Mouse (Mus musculus): ENCODE measurements around the gene Syngr2. TPM values are rescaled to one million over a fixed set of nuclear protein-coding genes. Genes with fewer than 3 reads are reported as not detected.
A peak's percentile ranks its signal among the peaks of the same experiment; 100 is the strongest.
"Not testable (repeated sequence)": the region's sequence is repeated elsewhere in the genome, so short reads cannot be mapped to it uniquely, and the experiment has no call there.

Syngr2 gene
- polyA plus RNA-seq, 1 experiment from 2014 or later: 68.1 TPM

DNA sequence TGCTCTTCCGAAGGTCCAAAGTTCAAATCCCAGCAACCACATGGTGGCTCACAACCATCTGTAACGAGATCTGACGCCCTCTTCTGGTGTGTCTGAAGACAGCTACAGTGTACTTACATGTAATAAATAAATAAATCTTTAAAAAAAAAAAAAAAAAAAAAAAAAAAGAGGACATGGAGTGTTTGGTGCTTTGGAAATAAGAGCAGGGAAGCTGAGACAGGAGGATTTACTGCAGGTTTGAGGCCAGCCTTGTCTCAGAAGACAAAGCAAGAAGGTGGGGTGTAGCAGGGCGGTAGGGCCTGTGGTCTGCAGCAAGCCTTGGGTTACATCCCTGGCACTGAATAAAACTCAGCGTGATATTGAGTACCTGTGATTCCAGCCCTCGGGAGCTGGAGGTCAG lies 24.0 kb downstream of the Syngr2 start:
- not testable (repeated sequence) for H3K4me3 ChIP-seq; H3K27me3 ChIP-seq (ENCODE audit: insufficient read depth, poor library complexity, severe bottlenecking); DNase-seq (ENCODE audit: low spot score); H3K27ac ChIP-seq; H3K36me3 ChIP-seq; H3K9me3 ChIP-seq
- 72% methylated on average over 5 of the region's 6 CpGs for WGBS
- H3K4me1 ChIP-seq: peaks cover 47% of the 10 kb centered on the region

DNA sequence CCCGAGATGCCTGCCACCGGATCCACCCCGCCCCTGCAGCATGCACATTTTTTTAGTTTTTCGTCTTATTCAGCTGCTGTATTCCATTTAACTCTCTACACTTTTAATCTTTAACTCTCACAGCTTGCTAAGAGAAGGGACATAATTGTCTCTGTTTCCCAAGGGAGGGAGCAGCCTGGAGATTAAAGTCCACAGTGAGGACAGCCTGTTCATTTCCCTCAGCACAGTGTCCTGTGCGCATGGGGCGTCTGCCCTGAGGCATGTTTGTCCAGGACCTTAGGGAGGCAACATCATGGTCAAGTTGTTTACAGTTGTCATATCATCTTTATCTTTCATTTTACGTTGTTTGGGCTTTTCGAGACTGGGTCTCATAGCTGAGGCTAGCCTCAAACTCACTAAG lies 24.6 kb downstream of the Syngr2 start:
- WGBS: 90% methylated on average over 8 of the region's 8 CpGs

GRCm38 (mm10) chr11:117836306-117836705 lies 26.8 kb downstream of the Syngr2 start:
- H3K4me1 ChIP-seq: peaks cover 36% of the 10 kb centered on the region
- peak overlapping the region; percentile 34; the same call in 1 of the 2 replicates for H3K4me3 ChIP-seq
- DNase-seq (ENCODE audit: low spot score): no peak
- no peaks in the 10 kb centered on the region for H3K27me3 ChIP-seq (ENCODE audit: insufficient read depth, poor library complexity, severe bottlenecking)
- H3K27ac ChIP-seq: no peak overlapping the region
- no peaks in the 10 kb centered on the region for H3K9me3 ChIP-seq
- WGBS: 21% methylated on average over 13 of the region's 13 CpGs
- 0 out of 2 replicates have a peak, but pooled peaks cover 2% of the 10 kb centered on the region for H3K36me3 ChIP-seq

More for the DNA sequence above, 24.6 kb downstream of the Syngr2 start:
- Histone ChIP-seq H3K4me1 (peaks cover 44% of the 10 kb centered on the region), H3K36me3 (0 out of 2 replicates have a peak, but pooled peaks cover 2% of the 10 kb centered on the region), H3K27ac (no peak overlapping the region), H3K9me3 (no peaks in the 10 kb centered on the region), H3K27me3 (ENCODE audit: insufficient read depth, poor library complexity, severe bottlenecking) (no peaks in the 10 kb centered on the region), H3K4me3 (no peak overlapping the region)
- no peak for DNase-seq (ENCODE audit: low spot score)

- Histone ChIP-seq H3K27ac (no peak overlapping the region), H3K36me3 (0 out of 2 replicates have a peak, but pooled peaks cover 2% of the 10 kb centered on the region), H3K4me1 (peaks cover 26% of the 10 kb centered on the region), H3K27me3 (ENCODE audit: insufficient read depth, poor library complexity, severe bottlenecking) (no peaks in the 10 kb centered on the region), H3K4me3 (no peak overlapping the region), H3K9me3 (no peaks in the 10 kb centered on the region)
- peak; percentile 93 for DNase-seq (ENCODE audit: low spot score)
- WGBS: 58% methylated on average over 2 of the region's 2 CpGs
Observed at GRCm38 (mm10) chr11:117838572-117838971, 29.1 kb downstream of the Syngr2 start.

GRCm38 (mm10) chr11:117839021-117839420 lies 29.6 kb downstream of the Syngr2 start:
- 63% methylated on average over 1 of the region's 1 CpGs for WGBS
- DNase-seq (ENCODE audit: low spot score): no peak
- H3K9me3 ChIP-seq: no peaks in the 10 kb centered on the region
- H3K27ac ChIP-seq: no peak overlapping the region
- H3K4me3 ChIP-seq: no peak overlapping the region
- H3K4me1 ChIP-seq: peaks cover 26% of the 10 kb centered on the region
- no peaks in the 10 kb centered on the region for H3K27me3 ChIP-seq (ENCODE audit: insufficient read depth, poor library complexity, severe bottlenecking)
- H3K36me3 ChIP-seq: 0 out of 2 replicates have a peak, but pooled peaks cover 2% of the 10 kb centered on the region

GRCm38 (mm10) chr11:117840910-117841309 lies 31.4 kb downstream of the Syngr2 start:
- Histone ChIP-seq H3K36me3 (no peaks in the 10 kb centered on the region), H3K27me3 (ENCODE audit: insufficient read depth, poor library complexity, severe bottlenecking) (no peaks in the 10 kb centered on the region), H3K27ac (peak overlapping the region; percentile 23; the same call in 1 of the 2 replicates), H3K4me3 (no peak overlapping the region), H3K4me1 (peaks cover 26% of the 10 kb centered on the region), H3K9me3 (no peaks in the 10 kb centered on the region)
- 48% methylated on average over 1 of the region's 1 CpGs for WGBS
- DNase-seq (ENCODE audit: low spot score): no peak

DNA sequence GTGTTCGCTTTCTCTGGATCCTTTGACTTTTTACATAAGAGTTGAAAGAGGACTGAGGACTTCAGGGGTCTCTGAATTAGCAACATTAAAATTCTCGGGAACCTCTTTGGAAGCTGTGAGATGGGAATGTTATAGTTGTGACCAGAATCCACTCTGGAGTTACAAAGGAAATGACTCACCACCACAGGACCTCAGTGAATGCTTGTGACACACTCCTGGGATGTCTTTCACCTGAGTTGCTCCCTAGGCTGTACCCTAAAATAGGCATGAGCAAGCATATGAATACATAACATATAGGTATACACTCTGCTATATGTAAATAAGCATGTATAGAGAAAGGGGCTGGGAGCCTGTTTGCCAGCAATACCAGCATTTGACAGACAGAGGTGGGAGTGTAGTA lies 34.0 kb downstream of the Syngr2 start:
- Histone ChIP-seq H3K27ac (no peak overlapping the region), H3K9me3 (no peaks in the 10 kb centered on the region), H3K36me3 (no peaks in the 10 kb centered on the region), H3K27me3 (ENCODE audit: insufficient read depth, poor library complexity, severe bottlenecking) (no peaks in the 10 kb centered on the region), H3K4me3 (no peak overlapping the region), H3K4me1 (peaks cover 27% of the 10 kb centered on the region)
- 74% methylated on average over 2 of the region's 2 CpGs for WGBS
- no peak for DNase-seq (ENCODE audit: low spot score)

GRCm38 (mm10) chr11:117844997-117845396 lies 35.5 kb downstream of the Syngr2 start:
- no peak for DNase-seq (ENCODE audit: low spot score)
- H3K27me3 ChIP-seq (ENCODE audit: insufficient read depth, poor library complexity, severe bottlenecking): no peaks in the 10 kb centered on the region
- H3K9me3 ChIP-seq: no peaks in the 10 kb centered on the region
- H3K36me3 ChIP-seq: no peaks in the 10 kb centered on the region
- peaks cover 33% of the 10 kb centered on the region for H3K4me1 ChIP-seq
- WGBS: 45% methylated on average over 2 of the region's 2 CpGs
- H3K4me3 ChIP-seq: no peak overlapping the region
- H3K27ac ChIP-seq: peak overlapping the region; percentile 30; the same call in 1 of the 2 replicates

DNA sequence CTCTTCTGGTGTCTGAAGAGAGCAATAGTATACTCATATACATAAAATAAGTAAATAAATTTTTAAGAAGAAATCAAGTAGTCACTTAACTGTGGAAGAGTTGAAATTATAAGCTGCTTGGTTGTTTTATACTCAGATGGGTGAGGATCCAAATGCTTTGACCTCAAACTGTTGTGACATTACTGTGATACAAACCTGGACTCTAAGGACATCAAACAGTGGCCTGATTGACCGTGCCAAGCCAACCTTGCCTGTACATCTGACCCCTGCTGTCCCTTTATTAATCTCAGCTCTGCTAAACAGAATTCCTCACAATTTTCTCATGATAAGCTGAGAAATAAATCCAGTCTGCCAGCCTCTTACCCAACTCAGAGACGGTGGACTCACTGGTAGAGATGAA lies 36.2 kb downstream of the Syngr2 start:
- no peak for DNase-seq (ENCODE audit: low spot score)
- no peaks in the 10 kb centered on the region for H3K36me3 ChIP-seq
- no peak overlapping the region for H3K4me3 ChIP-seq
- WGBS: 87% methylated on average over 2 of the region's 2 CpGs
- no peaks in the 10 kb centered on the region for H3K27me3 ChIP-seq (ENCODE audit: insufficient read depth, poor library complexity, severe bottlenecking)
- no peak overlapping the region for H3K27ac ChIP-seq
- H3K9me3 ChIP-seq: no peaks in the 10 kb centered on the region
- peaks cover 37% of the 10 kb centered on the region for H3K4me1 ChIP-seq

GRCm38 (mm10) chr11:117846640-117847039 lies 37.2 kb downstream of the Syngr2 start:
- 62% methylated on average over 5 of the region's 5 CpGs for WGBS
- H3K27me3 ChIP-seq (ENCODE audit: insufficient read depth, poor library complexity, severe bottlenecking): no peaks in the 10 kb centered on the region

GRCm38 (mm10) chr11:117847593-117848215 lies 38.2 kb downstream of the Syngr2 start:
- peaks cover 31% of the 10 kb centered on the region for H3K4me1 ChIP-seq
- no peak for DNase-seq (ENCODE audit: low spot score)
- no peaks in the 10 kb centered on the region for H3K27me3 ChIP-seq (ENCODE audit: insufficient read depth, poor library complexity, severe bottlenecking)
- peaks cover 16% of the 10 kb centered on the region for H3K36me3 ChIP-seq
- peak overlapping the region; percentile 79 for H3K4me3 ChIP-seq
- no peaks in the 10 kb centered on the region for H3K9me3 ChIP-seq
- WGBS: 86% methylated on average over 7 of the region's 7 CpGs
- peak overlapping the region; percentile 96 for H3K27ac ChIP-seq

More at GRCm38 (mm10) chr11:117846640-117847039, 37.2 kb downstream of the Syngr2 start:
- H3K4me3 ChIP-seq: no peak overlapping the region
- H3K9me3 ChIP-seq: no peaks in the 10 kb centered on the region
- peaks cover 31% of the 10 kb centered on the region for H3K4me1 ChIP-seq
- H3K36me3 ChIP-seq: peaks cover 5% of the 10 kb centered on the region
- H3K27ac ChIP-seq: no peak overlapping the region
- DNase-seq (ENCODE audit: low spot score): no peak

- H3K27ac ChIP-seq: peak overlapping the region; percentile 96
- WGBS: 11% methylated on average over 19 of the region's 19 CpGs
- H3K27me3 ChIP-seq (ENCODE audit: insufficient read depth, poor library complexity, severe bottlenecking): no peaks in the 10 kb centered on the region
- peak overlapping the region; percentile 79 for H3K4me3 ChIP-seq
- no peak for DNase-seq (ENCODE audit: low spot score)
- peaks cover 23% of the 10 kb centered on the region for H3K36me3 ChIP-seq
- no peaks in the 10 kb centered on the region for H3K9me3 ChIP-seq
- H3K4me1 ChIP-seq: peaks cover 31% of the 10 kb centered on the region
Observed at GRCm38 (mm10) chr11:117848271-117848984, 39.0 kb downstream of the Syngr2 start.

GRCm38 (mm10) chr11:117848985-117849671 lies 39.7 kb downstream of the Syngr2 start, which contains the start of gene Birc5:
Birc5 (plus strand) TSS chr11:117849251.
- no peaks in the 10 kb centered on the region for H3K27me3 ChIP-seq (ENCODE audit: insufficient read depth, poor library complexity, severe bottlenecking)
- peak within 1 kb of the TSS; percentile 96 for H3K27ac ChIP-seq
- H3K4me3 ChIP-seq: peak within 1 kb of the TSS; percentile 79
- peaks cover 30% of the 10 kb centered on the region for H3K36me3 ChIP-seq
- H3K9me3 ChIP-seq: no peaks in the 10 kb centered on the region
- peak; percentile 98 for DNase-seq (ENCODE audit: low spot score)
- under 1% methylated on average over 51 of the region's 51 CpGs for WGBS
- H3K4me1 ChIP-seq: peaks cover 31% of the 10 kb centered on the region

Measured in heart, embryonic 10.5 days (tissue).